Mouse (Mus musculus) embryonic facial prominence, embryonic 11.5 days (tissue): ENCODE results near the gene Rpl7l1. TPM values are rescaled to one million over a fixed set of nuclear protein-coding genes. Genes with fewer than 3 reads are reported as not detected.

ENCODE experiments used
- ATAC-seq: fragments of 200-750 bp; cut with Nextera tagmentation; replicated peaks from 2 replicates; pipeline ENCODE4 v1.8.0; 2017; ENCODE audit warnings: low read depth; ENCODE audit not compliant: insufficient number of reproducible peaks, low FRiP score, low TSS enrichment
- DNase-seq: peaks from one replicate; pipeline ENCODE4 v3.0.0-alpha.2; 2015; ENCODE audit warnings: low spot score
- H3K27ac ChIP-seq: fragments of 300-500 bp; sonication (generic); replicated peaks from 2 replicates; pipeline ENCODE4 v1.5.1; 2014; ENCODE audit warnings: mild to moderate bottlenecking, low read depth, low read length, control low read depth
- H3K27me3 ChIP-seq: fragments of 300-500 bp; sonication (generic); 2 replicates; pipeline ENCODE4 v1.6.1; 2014; ENCODE audit warnings: mild to moderate bottlenecking, low read length, moderate library complexity, mixed read lengths; ENCODE audit not compliant: control insufficient read depth, insufficient read depth
- H3K36me3 ChIP-seq: fragments of 300-500 bp; sonication (generic); replicated peaks from 2 replicates; pipeline ENCODE4 v1.6.1; 2014; ENCODE audit warnings: low read depth, mild to moderate bottlenecking, low read length, moderate library complexity, mixed read lengths; ENCODE audit not compliant: control insufficient read depth, insufficient read depth
- H3K4me1 ChIP-seq: fragments of 300-500 bp; sonication (generic); 2 replicates; pipeline ENCODE4 v1.6.1; 2014; ENCODE audit warnings: low read length, mixed read lengths; ENCODE audit not compliant: control insufficient read depth, insufficient read depth
- H3K4me2 ChIP-seq: fragments of 300-500 bp; sonication (generic); 2 replicates; pipeline ENCODE4 v1.6.1; 2014; ENCODE audit warnings: low read depth, mild to moderate bottlenecking, control low read depth, low read length, moderate library complexity
- H3K4me3 ChIP-seq: fragments of 300-500 bp; sonication (generic); 2 replicates; pipeline ENCODE4 v1.5.1; 2014; ENCODE audit warnings: low read depth, low read length, control low read depth
- H3K9ac ChIP-seq: fragments of 300-500 bp; sonication (generic); replicated peaks from 2 replicates; pipeline ENCODE4 v1.6.1; 2014; ENCODE audit warnings: mild to moderate bottlenecking, control low read depth, low read length
- H3K9me3 ChIP-seq: fragments of 300-500 bp; sonication (generic); replicated peaks from 2 replicates; pipeline ENCODE4 v1.6.1; 2016; ENCODE audit warnings: mild to moderate bottlenecking, low read length, inconsistent platforms, mixed read lengths; ENCODE audit not compliant: control insufficient read depth
- WGBS: fragments of 180-500 bp; shearing (Covaris S2); extraction: QIAGEN DNeasy Blood & Tissue Kit; methylation state at CpG from one replicate; pipeline ENCODE4 v1.1.7; 2014; 5-methylcytosine and 5-hydroxymethylcytosine counted together
- polyA plus RNA-seq: library from polyadenylated mRNA; unstranded; fragments of >200 nt; fragmentation: Nextera tagmentation; extraction: Ambion mirVana; gene quantifications from 2 replicates; pipeline ENCODE4 v1.2.1, GENCODE M21; 2014

The Rpl7l1 gene
- polyA plus RNA-seq, 1 experiment from 2014 or later = 207 TPM

GRCm38 (mm10) chr17:46813637-46814036 lies 31.2 kb upstream of the Rpl7l1 start:
- Histone ChIP-seq H3K36me3 (no peaks in the 10 kb centered on the region; the same call in 1 of the 2 replicates), H3K9me3 (no peaks in the 10 kb centered on the region), H3K4me1 (no peaks in the 10 kb centered on the region), H3K27ac (no peak overlapping the region), H3K9ac (no peak overlapping the region), H3K4me3 (no peak overlapping the region), H3K27me3 (no peaks in the 10 kb centered on the region), H3K4me2 (no peak overlapping the region)
- no peak for ATAC-seq
- 89% methylated on average over 8 of the region's 8 CpGs for WGBS
- no peak for DNase-seq

- H3K36me3 ChIP-seq = no peaks in the 10 kb centered on the region; the same call in 1 of the 2 replicates
- no peaks in the 10 kb centered on the region for H3K4me1 ChIP-seq
- H3K9ac ChIP-seq = no peak overlapping the region
- no peak for DNase-seq
- no peak overlapping the region for H3K27ac ChIP-seq
- H3K9me3 ChIP-seq = no peaks in the 10 kb centered on the region
- no peak overlapping the region for H3K4me3 ChIP-seq
- H3K27me3 ChIP-seq = no peaks in the 10 kb centered on the region
- WGBS = 76% methylated on average over 1 of the region's 1 CpGs
- no peak overlapping the region for H3K4me2 ChIP-seq
- ATAC-seq = no peak
Measured at GRCm38 (mm10) chr17:46812442-46812841, 30.0 kb upstream of the Rpl7l1 start.

- 92% methylated on average over 3 of the region's 3 CpGs for WGBS
- no peak overlapping the region for H3K27ac ChIP-seq
- ATAC-seq = no peak
- no peaks in the 10 kb centered on the region for H3K9me3 ChIP-seq
- no peaks in the 10 kb centered on the region for H3K4me1 ChIP-seq
- H3K9ac ChIP-seq = no peak overlapping the region
- H3K4me2 ChIP-seq = no peak overlapping the region
- no peak for DNase-seq
- no peaks in the 10 kb centered on the region; the same call in none of the 2 replicates for H3K36me3 ChIP-seq
- H3K27me3 ChIP-seq = no peaks in the 10 kb centered on the region
- H3K4me3 ChIP-seq = no peak overlapping the region
Measured at GRCm38 (mm10) chr17:46810672-46811071, 28.2 kb upstream of the Rpl7l1 start.

DNA sequence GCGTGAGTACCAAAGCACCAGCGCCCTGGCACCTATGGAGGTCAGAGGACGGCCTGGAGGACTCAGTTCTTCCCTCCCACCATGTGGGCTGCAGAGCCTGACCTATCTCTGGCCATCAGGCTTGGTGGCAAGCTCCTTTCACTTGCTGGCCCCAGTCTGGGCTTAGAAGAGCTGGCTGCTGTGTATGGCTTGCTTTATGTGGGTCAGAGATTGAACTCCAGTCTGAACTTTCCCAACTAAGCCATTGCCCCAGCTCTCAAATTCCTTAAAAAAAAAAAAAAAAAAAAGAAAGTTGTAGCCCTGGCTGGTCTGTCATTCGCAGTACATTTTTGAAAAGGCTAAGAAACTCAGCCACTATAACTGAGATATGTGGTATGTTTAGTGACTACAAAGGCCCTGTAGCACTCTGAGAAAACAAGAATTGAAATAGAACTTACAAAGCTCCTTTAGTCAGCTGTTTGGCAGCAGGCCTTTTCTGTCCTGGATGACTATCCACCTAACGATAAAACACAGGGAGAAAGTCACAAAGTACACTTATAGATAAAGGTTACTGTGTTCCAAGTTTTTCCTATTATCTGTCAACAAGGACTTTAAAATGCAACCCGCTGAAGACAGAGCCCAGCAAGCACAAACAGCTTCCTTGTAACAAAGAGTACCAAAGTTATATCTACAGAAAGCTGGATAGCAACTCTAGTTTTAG lies 26.8 kb upstream of the Rpl7l1 start:
- H3K9ac ChIP-seq = no peak overlapping the region
- H3K36me3 ChIP-seq = no peaks in the 10 kb centered on the region; the same call in none of the 2 replicates
- no peak overlapping the region for H3K4me2 ChIP-seq
- no peaks in the 10 kb centered on the region for H3K9me3 ChIP-seq
- H3K27me3 ChIP-seq = no peaks in the 10 kb centered on the region
- H3K27ac ChIP-seq = no peak overlapping the region
- no peak for DNase-seq
- ATAC-seq = no peak
- H3K4me3 ChIP-seq = no peak overlapping the region
- H3K4me1 ChIP-seq = no peaks in the 10 kb centered on the region
- 85% methylated on average over 6 of the region's 6 CpGs for WGBS

DNA sequence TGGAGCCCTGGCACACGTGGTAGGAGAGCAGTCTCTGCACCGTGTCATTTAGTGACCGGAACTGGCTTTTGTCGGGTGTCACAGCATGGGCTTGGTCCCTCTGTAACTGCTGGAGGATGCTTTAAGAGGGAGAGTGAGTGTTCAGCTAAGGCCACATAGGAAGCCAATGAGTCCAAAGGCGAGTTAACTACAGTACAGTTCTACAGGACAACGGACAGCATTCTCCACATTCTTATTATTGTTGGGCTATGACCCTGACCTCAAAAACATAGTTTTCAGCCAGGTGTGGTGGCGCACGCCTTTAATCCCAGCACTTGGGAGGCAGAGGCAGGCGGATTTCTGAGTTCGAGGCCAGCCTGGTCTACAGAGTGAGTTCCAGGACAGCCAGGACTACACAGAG lies 25.9 kb upstream of the Rpl7l1 start:
- Histone ChIP-seq H3K9me3 (no peaks in the 10 kb centered on the region), H3K9ac (no peak overlapping the region), H3K27ac (no peak overlapping the region), H3K4me2 (no peak overlapping the region), H3K27me3 (no peaks in the 10 kb centered on the region), H3K4me3 (no peak overlapping the region), H3K4me1 (no peaks in the 10 kb centered on the region), H3K36me3 (no peaks in the 10 kb centered on the region; the same call in 1 of the 2 replicates)
- WGBS = 92% methylated on average over 10 of the region's 10 CpGs
- no peak for DNase-seq
- no peak for ATAC-seq

DNA sequence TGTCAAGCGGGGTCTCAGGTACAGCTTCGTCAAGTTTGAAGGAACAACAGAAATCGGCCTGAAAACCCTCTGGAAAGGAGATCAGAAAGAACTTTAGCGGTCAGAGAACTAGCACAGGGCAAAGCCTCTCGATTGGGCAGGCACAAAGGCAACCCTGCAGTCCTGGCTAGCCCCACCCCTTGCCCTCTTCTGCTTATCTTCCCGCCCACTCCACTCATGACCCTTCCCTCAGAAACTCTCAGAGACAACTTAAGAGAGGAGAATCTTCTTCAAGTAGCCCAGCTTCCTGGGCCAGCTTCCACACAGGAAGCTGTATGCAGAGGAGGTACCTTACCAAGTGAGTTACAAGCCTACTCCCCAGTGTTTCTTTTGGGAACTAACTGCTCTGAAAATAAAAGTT lies 19.3 kb upstream of the Rpl7l1 start:
- ATAC-seq (no peak), DNase-seq (no peak)
- H3K9me3 ChIP-seq = no peaks in the 10 kb centered on the region
- H3K36me3 ChIP-seq = peaks cover 8% of the 10 kb centered on the region
- no peak overlapping the region for H3K4me3 ChIP-seq
- WGBS = 84% methylated on average over 6 of the region's 6 CpGs
- no peaks in the 10 kb centered on the region for H3K27me3 ChIP-seq
- H3K4me1 ChIP-seq = no peaks in the 10 kb centered on the region
- H3K27ac ChIP-seq = no peak overlapping the region
- H3K9ac ChIP-seq = no peak overlapping the region
- H3K4me2 ChIP-seq = no peak overlapping the region

GRCm38 (mm10) chr17:46799680-46800079 lies 17.2 kb upstream of the Rpl7l1 start:
- Histone ChIP-seq H3K4me3 (no peak overlapping the region), H3K36me3 (peaks cover 8% of the 10 kb centered on the region), H3K9me3 (no peaks in the 10 kb centered on the region), H3K9ac (no peak overlapping the region), H3K4me2 (no peak overlapping the region), H3K27ac (no peak overlapping the region), H3K27me3 (no peaks in the 10 kb centered on the region), H3K4me1 (no peaks in the 10 kb centered on the region; the same call in 1 of the 2 replicates)
- DNase-seq (no peak), ATAC-seq (no peak)
- WGBS = 83% methylated on average over 10 of the region's 10 CpGs

DNA sequence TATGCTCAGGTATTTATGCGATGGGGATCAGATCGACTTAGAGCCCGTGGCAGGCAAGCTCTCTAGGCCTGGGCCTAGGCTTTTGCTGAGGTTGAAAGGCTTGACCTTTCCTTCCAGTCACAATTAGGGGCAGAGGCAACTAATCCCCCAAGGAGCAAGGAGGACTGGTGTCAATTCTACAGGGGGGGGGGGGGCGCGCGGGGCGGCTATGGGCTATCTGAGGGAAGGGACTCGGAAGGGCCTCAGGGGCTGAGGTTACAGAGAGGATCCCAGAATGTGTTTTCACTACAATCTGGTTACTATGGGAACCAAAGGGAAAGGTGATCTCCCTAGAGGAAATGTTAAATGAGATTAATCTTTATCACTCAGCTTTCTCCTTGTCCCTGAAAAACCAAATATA lies 14.9 kb upstream of the Rpl7l1 start:
- Histone ChIP-seq H3K4me2 (no peak overlapping the region), H3K4me1 (no peaks in the 10 kb centered on the region; the same call in 1 of the 2 replicates), H3K9ac (no peak overlapping the region), H3K27ac (no peak overlapping the region), H3K36me3 (peaks cover 8% of the 10 kb centered on the region), H3K9me3 (no peaks in the 10 kb centered on the region), H3K4me3 (no peak overlapping the region), H3K27me3 (no peaks in the 10 kb centered on the region)
- peak; percentile 61 for DNase-seq
- WGBS = 12% methylated on average over 5 of the region's 8 CpGs
- ATAC-seq = no peak
